10 mouse cellular contexts compared by ENCODE assay signal in genomic region chr19:10042816-10043215, GRCm38 (mm10). TPM values are rescaled to one million over a fixed set of nuclear protein-coding genes. Genes with fewer than 3 reads are reported as not detected.
DNase-seq lines count a peak whose midpoint lies in the region; ATAC-seq and TF ChIP-seq lines count a peak whose summit lies in the region.
"Had no signal": no experiment of that assay in that cellular context is flagged by ENCODE, and none has a peak within 500 bp of the region (broad histone marks: within the 10 kb centered on the region; RNA-seq: fewer than 3 reads in every experiment).

No protein-coding gene starts in this region.

- H3K4me2 ChIP-seq in lung, postnatal 0 days (replicated peaks; ENCODE audit: low read depth, low read length) = peak overlapping the region; percentile 92
- H3K4me2 ChIP-seq in intestine, embryonic 16.5 days (ENCODE audit: low read depth, low read length) = peak overlapping the region; percentile 97; the same call in 1 of the 2 replicates
- peak overlapping the region; percentile 95 for H3K4me2 ChIP-seq in stomach, embryonic 16.5 days (ENCODE audit: low read depth, low read length)

- peak overlapping the region; percentile 58 for H3K9ac ChIP-seq in lung, postnatal 0 days (replicated peaks; ENCODE audit: low read depth)
- no peak overlapping the region; the same call in 1 of the 2 replicates for H3K9ac ChIP-seq in intestine, embryonic 16.5 days (ENCODE audit: low read depth, low read length)
- H3K9ac ChIP-seq in stomach, embryonic 16.5 days (ENCODE audit: low read length) = no peak overlapping the region

- WGBS in lung, postnatal 0 days = 44% methylated on average over 4 of the region's 4 CpGs
- 83% methylated on average over 4 of the region's 4 CpGs for WGBS in intestine, embryonic 16.5 days
- 70% methylated on average over 4 of the region's 4 CpGs for WGBS in stomach, embryonic 16.5 days

- no peak for ATAC-seq in lung, postnatal 0 days
- ATAC-seq in intestine, embryonic 16.5 days = no peak
- no peak for ATAC-seq in stomach, embryonic 16.5 days (ENCODE audit: insufficient read depth, low FRiP score)

- peak overlapping the region; percentile 82 for H3K4me3 ChIP-seq in lung, postnatal 0 days (ENCODE audit: low read depth, low read length)
- no peak overlapping the region for H3K4me3 ChIP-seq in intestine, embryonic 16.5 days (ENCODE audit: low read length)
- peak overlapping the region; percentile 73 for H3K4me3 ChIP-seq in stomach, embryonic 16.5 days (replicated peaks; ENCODE audit: low read length)

- DNase-seq in heart, adult 11 months = peak; percentile 94
- DNase-seq in heart, postnatal 25 days (ENCODE audit: low spot score) = no peak
- DNase-seq in lung, postnatal 0 days (ENCODE audit: low spot score) = no peak
- DNase-seq in lung, postnatal 14 days = no peak
- no peak for DNase-seq in left cerebral cortex, postnatal 14 days (ENCODE audit: low spot score in 2 of 2)
- no peak for DNase-seq in left cerebral cortex, postnatal 10 days (ENCODE audit: extremely low spot score in 1 of 2, low spot score in 2 of 2)
- DNase-seq: gastrocnemius, postnatal 14 days had no signal

- no peaks in the 10 kb centered on the region for H3K9me3 ChIP-seq in lung, postnatal 0 days (ENCODE audit: low read length)
- no peaks in the 10 kb centered on the region for H3K9me3 ChIP-seq in intestine, embryonic 16.5 days (ENCODE audit: control insufficient read depth, low read length)
- H3K9me3 ChIP-seq in stomach, embryonic 16.5 days (replicated peaks; ENCODE audit: control insufficient read depth, low read length) = no peaks in the 10 kb centered on the region

- TF ChIP-seq CTCF in lung, postnatal 0 days (IDR thresholded peaks at IDR 0.05) = no peak

- no peaks in the 10 kb centered on the region for H3K27me3 ChIP-seq in lung, postnatal 0 days (replicated peaks; ENCODE audit: insufficient read depth, low read length)
- no peaks in the 10 kb centered on the region for H3K27me3 ChIP-seq in intestine, embryonic 16.5 days (replicated peaks; ENCODE audit: control insufficient read depth, insufficient read depth, low read length)
- H3K27me3 ChIP-seq in stomach, embryonic 16.5 days (ENCODE audit: control insufficient read depth, insufficient read depth, low read length) = no peaks in the 10 kb centered on the region

- no peaks in the 10 kb centered on the region for H3K36me3 ChIP-seq in lung, postnatal 0 days (ENCODE audit: insufficient read depth, low read length)
- no peaks in the 10 kb centered on the region for H3K36me3 ChIP-seq in intestine, embryonic 16.5 days (ENCODE audit: control insufficient read depth, insufficient read depth, low read length)
- no peaks in the 10 kb centered on the region for H3K36me3 ChIP-seq in stomach, embryonic 16.5 days (ENCODE audit: control insufficient read depth, insufficient read depth, low read length)

- peaks cover 53% of the 10 kb centered on the region; the same call in 1 of the 2 replicates for H3K4me1 ChIP-seq in lung, postnatal 0 days (ENCODE audit: insufficient read depth, low read depth, low read length)
- H3K4me1 ChIP-seq in intestine, embryonic 16.5 days (ENCODE audit: control insufficient read depth, insufficient read depth, low read length) = peaks cover 34% of the 10 kb centered on the region
- peaks cover 48% of the 10 kb centered on the region for H3K4me1 ChIP-seq in stomach, embryonic 16.5 days (ENCODE audit: control insufficient read depth, insufficient read depth, low read length)

- peak overlapping the region; percentile 90 for H3K27ac ChIP-seq in lung, postnatal 0 days (ENCODE audit: low read length)
- no peak overlapping the region for H3K27ac ChIP-seq in intestine, embryonic 16.5 days (ENCODE audit: low read length)
- no peak overlapping the region for H3K27ac ChIP-seq in stomach, embryonic 16.5 days (ENCODE audit: low read length)

- TF ChIP-seq EP300 in lung, postnatal 0 days (IDR thresholded peaks at IDR 0.05) = no peak

- intact Hi-C loops in heart, postnatal 25 days (cut with DNase I) = no loop called here
- intact Hi-C loops in left cerebral cortex, postnatal 14 days (cut with DNase I) = no loop called here
- intact Hi-C loops in left cerebral cortex, postnatal 10 days (cut with DNase I) = no loop called here

RNA-seq across cellular contexts. Expression of gene Fads3, which starts 1.4 kb away (rescaled TPM):
- 10 to 100 TPM; 35.9 to 36.0 TPM for total RNA-seq in heart, postnatal 25 days (2021)
- 79.6 and 96.1 TPM in 2 replicates for polyA plus RNA-seq in lung, postnatal 0 days (2015; fragmentation: Nextera tagmentation; extraction: Ambion mirVana)
- polyA plus RNA-seq in intestine, embryonic 16.5 days (2015; fragmentation: Nextera tagmentation; extraction: Ambion mirVana) = 12.4 and 13.0 TPM in 2 replicates
- 18.9 and 22.5 TPM in 2 replicates for polyA plus RNA-seq in stomach, embryonic 16.5 days (2015; fragmentation: Nextera tagmentation; extraction: Ambion mirVana)
- 10 to 100 TPM; 35.0 to 36.6 TPM for total RNA-seq in left cerebral cortex, postnatal 14 days (2021)
- 10 to 100 TPM; 49.0 to 49.5 TPM for total RNA-seq in left cerebral cortex, postnatal 10 days (2021)

RNA-seq across cellular contexts. Expression of gene Rab3il1, which starts 41.3 kb away (rescaled TPM):
- total RNA-seq in heart, postnatal 25 days (2021) = 1 to 10 TPM; 8.9 to 9.3 TPM
- 23.8 and 25.9 TPM in 2 replicates for polyA plus RNA-seq in lung, postnatal 0 days (2015; fragmentation: Nextera tagmentation; extraction: Ambion mirVana)
- polyA plus RNA-seq in intestine, embryonic 16.5 days (2015; fragmentation: Nextera tagmentation; extraction: Ambion mirVana) = 45.7 and 48.8 TPM in 2 replicates
- polyA plus RNA-seq in stomach, embryonic 16.5 days (2015; fragmentation: Nextera tagmentation; extraction: Ambion mirVana) = 33.7 and 38.1 TPM in 2 replicates
- 10 to 100 TPM in 1 of 2 experiments, 1 to 10 TPM in 1; 8.9 to 10.4 TPM for total RNA-seq in left cerebral cortex, postnatal 14 days (2021)
- total RNA-seq in left cerebral cortex, postnatal 10 days (2021) = 10 to 100 TPM in 1 of 2 experiments, 1 to 10 TPM in 1; 9.7 to 10.9 TPM

RNA-seq across cellular contexts. Expression of gene Best1, which starts 41.4 kb away (rescaled TPM):
- under 1 TPM in 1 of 2 experiments, not detected in 1; 0.10 TPM for total RNA-seq in heart, postnatal 25 days (2021)
- polyA plus RNA-seq in lung, postnatal 0 days (2015; fragmentation: Nextera tagmentation; extraction: Ambion mirVana) = 2.0 and 2.3 TPM in 2 replicates
- polyA plus RNA-seq in intestine, embryonic 16.5 days (2015; fragmentation: Nextera tagmentation; extraction: Ambion mirVana) = 0.42 and 0.72 TPM in 2 replicates
- 0.61 and 0.64 TPM in 2 replicates for polyA plus RNA-seq in stomach, embryonic 16.5 days (2015; fragmentation: Nextera tagmentation; extraction: Ambion mirVana)
- total RNA-seq in left cerebral cortex, postnatal 14 days (2021) = 1 to 10 TPM; 1.1 to 2.1 TPM
- total RNA-seq in left cerebral cortex, postnatal 10 days (2021) = 1 to 10 TPM; 1.2 to 1.8 TPM
- total RNA-seq: liver, adult 2 months had no signal

RNA-seq across cellular contexts. Expression of gene Fads2, which starts 58.7 kb away (rescaled TPM):
- total RNA-seq in heart, postnatal 25 days (2021) = 1 to 10 TPM; 5.2 to 5.4 TPM
- 35.0 and 36.8 TPM in 2 replicates for polyA plus RNA-seq in lung, postnatal 0 days (2015; fragmentation: Nextera tagmentation; extraction: Ambion mirVana)
- 206 and 216 TPM in 2 replicates for polyA plus RNA-seq in intestine, embryonic 16.5 days (2015; fragmentation: Nextera tagmentation; extraction: Ambion mirVana)
- polyA plus RNA-seq in stomach, embryonic 16.5 days (2015; fragmentation: Nextera tagmentation; extraction: Ambion mirVana) = 102 and 104 TPM in 2 replicates
- 100 to 1,000 TPM; 175 to 191 TPM for total RNA-seq in left cerebral cortex, postnatal 14 days (2021)
- 100 to 1,000 TPM; 217 to 220 TPM for total RNA-seq in left cerebral cortex, postnatal 10 days (2021)
